Mouse (Mus musculus): ENCODE measurements around the gene Dnajc30. TPM values are rescaled to one million over a fixed set of nuclear protein-coding genes. Genes with fewer than 3 reads are reported as not detected.
A peak's percentile ranks its signal among the peaks of the same experiment; 100 is the strongest.

Dnajc30 gene
- polyA plus RNA-seq, 1 experiment, result 18.1 TPM

- Histone ChIP-seq H3K4me1 (ENCODE audit: control insufficient read depth, insufficient read depth, low read length) (no peaks in the 10 kb centered on the region), H3K27ac (ENCODE audit: insufficient read depth, low read length) (no peak overlapping the region), H3K4me3 (ENCODE audit: insufficient read depth, low read length) (peak overlapping the region; percentile 74)
- TF ChIP-seq POLR2A (IDR thresholded peaks at IDR 0.05; ENCODE audit: low read depth, low read length), result no peak
- TF ChIP-seq CTCF (IDR thresholded peaks at IDR 0.05; ENCODE audit: borderline replicate concordance, insufficient read depth, low read length), result no peak
Observed at GRCm38 (mm10) chr5:135076931-135077505, 13.0 kb downstream of the Dnajc30 start.

GRCm38 (mm10) chr5:135077564-135078481, 13.8 kb downstream of the Dnajc30 start, which contains the start of gene Vps37d:
Vps37d (minus strand) TSS chr5:135078266.
- peak; percentile 33; the same call in 1 of the 2 replicates for TF ChIP-seq CTCF (IDR thresholded peaks at IDR 0.05; ENCODE audit: borderline replicate concordance, insufficient read depth, low read length)
- TF ChIP-seq POLR2A (IDR thresholded peaks at IDR 0.05; ENCODE audit: low read depth, low read length), result no peak
- Histone ChIP-seq H3K4me1 (ENCODE audit: control insufficient read depth, insufficient read depth, low read length) (no peaks in the 10 kb centered on the region), H3K27ac (ENCODE audit: insufficient read depth, low read length) (no peak within 1 kb of the TSS), H3K4me3 (ENCODE audit: insufficient read depth, low read length) (peak within 1 kb of the TSS; percentile 74)

- TF ChIP-seq CTCF (IDR thresholded peaks at IDR 0.05; ENCODE audit: borderline replicate concordance, insufficient read depth, low read length) (no peak), POLR2A (IDR thresholded peaks at IDR 0.05; ENCODE audit: low read depth, low read length) (no peak)
- peak overlapping the region; percentile 44 for H3K4me3 ChIP-seq (ENCODE audit: insufficient read depth, low read length)
- H3K4me1 ChIP-seq (ENCODE audit: control insufficient read depth, insufficient read depth, low read length), result no peaks in the 10 kb centered on the region
- no peak overlapping the region for H3K27ac ChIP-seq (ENCODE audit: insufficient read depth, low read length)
Observed at GRCm38 (mm10) chr5:135078482-135078810, 14.4 kb downstream of the Dnajc30 start.

- no peaks in the 10 kb centered on the region for H3K4me1 ChIP-seq (ENCODE audit: control insufficient read depth, insufficient read depth, low read length)
- H3K4me3 ChIP-seq (ENCODE audit: insufficient read depth, low read length), result no peak overlapping the region
- no peak for TF ChIP-seq POLR2A (IDR thresholded peaks at IDR 0.05; ENCODE audit: low read depth, low read length)
- TF ChIP-seq CTCF (IDR thresholded peaks at IDR 0.05; ENCODE audit: borderline replicate concordance, insufficient read depth, low read length), result no peak
- no peak overlapping the region for H3K27ac ChIP-seq (ENCODE audit: insufficient read depth, low read length)
Observed at GRCm38 (mm10) chr5:135079578-135079977, 15.6 kb downstream of the Dnajc30 start.

- TF ChIP-seq CTCF (IDR thresholded peaks at IDR 0.05; ENCODE audit: borderline replicate concordance, insufficient read depth, low read length), result no peak
- no peak for TF ChIP-seq POLR2A (IDR thresholded peaks at IDR 0.05; ENCODE audit: low read depth, low read length)
- Histone ChIP-seq H3K4me3 (ENCODE audit: insufficient read depth, low read length) (no peak overlapping the region), H3K4me1 (ENCODE audit: control insufficient read depth, insufficient read depth, low read length) (no peaks in the 10 kb centered on the region), H3K27ac (ENCODE audit: insufficient read depth, low read length) (no peak overlapping the region)
Observed at GRCm38 (mm10) chr5:135080539-135080938, 16.5 kb downstream of the Dnajc30 start.

- H3K4me3 ChIP-seq (ENCODE audit: insufficient read depth, low read length), result no peak overlapping the region
- no peaks in the 10 kb centered on the region for H3K4me1 ChIP-seq (ENCODE audit: control insufficient read depth, insufficient read depth, low read length)
- H3K27ac ChIP-seq (ENCODE audit: insufficient read depth, low read length), result no peak overlapping the region
- TF ChIP-seq POLR2A (IDR thresholded peaks at IDR 0.05; ENCODE audit: low read depth, low read length), result no peak
- no peak for TF ChIP-seq CTCF (IDR thresholded peaks at IDR 0.05; ENCODE audit: borderline replicate concordance, insufficient read depth, low read length)
Observed at GRCm38 (mm10) chr5:135086871-135087270, 22.9 kb downstream of the Dnajc30 start.

GRCm38 (mm10) chr5:135089653-135090052, 25.7 kb downstream of the Dnajc30 start, which contains the start of gene Mlxipl:
Mlxipl (plus strand) TSS chr5:135089890.
- TF ChIP-seq CTCF (IDR thresholded peaks at IDR 0.05; ENCODE audit: borderline replicate concordance, insufficient read depth, low read length) (no peak), POLR2A (IDR thresholded peaks at IDR 0.05; ENCODE audit: low read depth, low read length) (no peak)
- H3K4me3 ChIP-seq (ENCODE audit: insufficient read depth, low read length), result no peak within 1 kb of the TSS
- no peaks in the 10 kb centered on the region for H3K4me1 ChIP-seq (ENCODE audit: control insufficient read depth, insufficient read depth, low read length)
- H3K27ac ChIP-seq (ENCODE audit: insufficient read depth, low read length), result no peak within 1 kb of the TSS

- TF ChIP-seq POLR2A (IDR thresholded peaks at IDR 0.05; ENCODE audit: low read depth, low read length) (no peak), CTCF (IDR thresholded peaks at IDR 0.05; ENCODE audit: borderline replicate concordance, insufficient read depth, low read length) (no peak)
- no peak overlapping the region for H3K4me3 ChIP-seq (ENCODE audit: insufficient read depth, low read length)
- no peak overlapping the region for H3K27ac ChIP-seq (ENCODE audit: insufficient read depth, low read length)
- no peaks in the 10 kb centered on the region for H3K4me1 ChIP-seq (ENCODE audit: control insufficient read depth, insufficient read depth, low read length)
Observed at GRCm38 (mm10) chr5:135100981-135101380, 37.0 kb downstream of the Dnajc30 start.

- no peak for TF ChIP-seq POLR2A (IDR thresholded peaks at IDR 0.05; ENCODE audit: low read depth, low read length)
- no peak for TF ChIP-seq CTCF (IDR thresholded peaks at IDR 0.05; ENCODE audit: borderline replicate concordance, insufficient read depth, low read length)
- Histone ChIP-seq H3K27ac (ENCODE audit: insufficient read depth, low read length) (no peak overlapping the region), H3K4me3 (ENCODE audit: insufficient read depth, low read length) (no peak overlapping the region), H3K4me1 (ENCODE audit: control insufficient read depth, insufficient read depth, low read length) (no peaks in the 10 kb centered on the region)
Observed at GRCm38 (mm10) chr5:135103999-135104660, 40.1 kb downstream of the Dnajc30 start.
